Mouse (Mus musculus): ENCODE data around the gene Pram1.

Gene Pram1

GRCm38 (mm10) chr17:33669681-33670080 is 31.8 kb downstream of the Pram1 start:
- no peak for DNase-seq (ENCODE audit: low spot score in 2 of 2)

- no peak for DNase-seq (ENCODE audit: low spot score in 2 of 2)
Observed at GRCm38 (mm10) chr17:33673837-33674236, 36.0 kb downstream of the Pram1 start.

- DNase-seq (ENCODE audit: low spot score in 2 of 2): no peak
Observed at GRCm38 (mm10) chr17:33675452-33675851, 37.6 kb downstream of the Pram1 start.

- DNase-seq (ENCODE audit: low spot score in 2 of 2): no peak
Observed at GRCm38 (mm10) chr17:33676086-33676485, 38.2 kb downstream of the Pram1 start.

GRCm38 (mm10) chr17:33678771-33679170 is 40.9 kb downstream of the Pram1 start:
- no peak for DNase-seq (ENCODE audit: low spot score in 2 of 2)

GRCm38 (mm10) chr17:33681767-33682166 is 43.9 kb downstream of the Pram1 start:
- DNase-seq (ENCODE audit: low spot score in 2 of 2): no peak

GRCm38 (mm10) chr17:33684671-33685231 is 46.9 kb downstream of the Pram1 start:
- peak; percentile 63 to 79 for DNase-seq (ENCODE audit: low spot score in 2 of 2)

GRCm38 (mm10) chr17:33685249-33685653 is 47.4 kb downstream of the Pram1 start:
- peak; percentile 97 to 100 for DNase-seq (ENCODE audit: low spot score in 2 of 2)

- DNase-seq (ENCODE audit: low spot score in 2 of 2): no peak
Observed at GRCm38 (mm10) chr17:33686760-33687159, 48.9 kb downstream of the Pram1 start, which contains the start of gene Hnrnpm. Hnrnpm (minus strand) TSS chr17:33686860.

Data from spleen, postnatal 10 days (tissue).